Mouse (Mus musculus) spleen, adult 2 months (tissue): ENCODE data around the gene Lrmda.

ENCODE experiments used
- CTCF ChIP-seq: fragments of 200-500 bp; IDR thresholded peaks from 2 replicates; pipeline ENCODE4 v1.5.1; 2011; ENCODE audit warnings: mild to moderate bottlenecking, inconsistent platforms; ENCODE audit not compliant: insufficient read depth, insufficient read length, insufficient replicate concordance; ENCODE audit errors: extremely low read depth
- POLR2A ChIP-seq: fragments of 200-500 bp; IDR thresholded peaks from 2 replicates; pipeline ENCODE4 v1.6.1; 2011; ENCODE audit warnings: low read depth, low read length, inconsistent platforms

DNA sequence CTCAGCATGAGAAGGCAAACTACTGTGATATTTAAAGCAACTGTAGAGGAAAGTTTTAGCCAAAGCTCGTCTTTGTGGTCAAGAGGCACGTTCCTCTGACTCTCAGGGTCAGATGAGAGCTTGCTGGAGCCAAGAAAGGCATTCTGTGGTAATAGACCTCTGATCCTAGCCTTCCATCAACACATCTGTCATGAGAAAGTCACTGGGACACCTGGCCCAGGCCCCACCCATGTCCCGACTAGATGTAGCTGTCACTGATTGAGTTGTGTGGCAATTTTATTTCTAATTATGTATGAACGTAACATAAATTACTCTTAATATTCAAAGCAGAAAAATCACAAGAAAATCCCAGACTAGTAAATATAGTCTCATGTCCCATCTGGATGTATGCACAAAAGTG lies 624.0 kb downstream of the Lrmda start:
- TF ChIP-seq CTCF (no peak), POLR2A (no peak)
